Mouse (Mus musculus): ENCODE measurements around the gene B4galt3.

DNA sequence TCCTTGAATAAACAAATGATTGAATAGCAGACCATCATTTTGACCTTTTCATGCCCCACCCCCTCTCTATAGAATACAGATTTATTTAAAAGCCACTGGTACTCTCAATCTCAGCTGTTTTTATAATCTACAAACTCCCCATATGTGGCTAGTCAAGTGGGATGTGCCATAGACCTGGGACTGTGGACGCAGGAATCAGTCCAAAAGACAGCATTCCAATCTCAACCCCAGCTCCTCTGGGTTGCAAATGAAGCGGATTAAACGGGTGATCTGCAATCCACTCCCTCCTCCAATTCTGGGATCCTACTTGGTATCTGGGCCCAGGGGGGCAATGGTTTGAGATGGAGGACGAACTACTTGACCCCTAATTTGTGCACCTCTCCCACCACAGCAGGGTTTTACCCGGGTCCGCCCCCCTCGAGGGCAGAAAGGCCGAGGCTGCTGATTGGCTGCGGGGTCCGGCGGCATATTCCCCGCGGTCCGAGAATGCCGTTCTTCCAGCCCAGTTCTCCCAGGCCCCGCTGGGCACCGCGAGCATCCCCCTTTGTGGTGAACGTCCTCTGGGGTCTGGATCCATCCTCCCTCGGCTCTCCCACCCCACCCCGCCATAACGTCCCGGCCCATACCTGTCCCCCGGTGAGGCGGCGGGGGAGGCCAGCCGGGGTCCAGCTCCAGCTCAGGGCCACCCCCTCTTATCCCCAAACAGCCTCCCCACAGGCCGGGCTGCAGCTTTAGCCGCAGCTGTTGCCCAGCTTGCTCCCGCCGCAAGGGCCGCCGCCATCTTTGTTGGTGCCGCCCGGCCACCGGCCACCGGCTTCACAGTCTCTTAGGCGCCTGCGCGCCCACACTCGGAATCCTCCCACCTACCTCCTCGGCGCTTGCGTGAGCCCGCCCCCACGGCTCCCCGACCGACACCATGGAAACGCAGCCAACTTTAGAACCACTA, 17.3 kb downstream of the B4galt3 start, which contains the start of gene Usp21:
- TF ChIP-seq POLR2A (IDR thresholded peaks at IDR 0.05; ENCODE audit: control insufficient read depth, low read depth, low read length) (peak; percentile 86), CTCF (IDR thresholded peaks at IDR 0.05; ENCODE audit: control insufficient read depth, insufficient read depth, insufficient replicate concordance, low read depth, low read length) (no peak)
